Mouse (Mus musculus): ENCODE measurements around the gene Ipmk. TPM values are rescaled to one million over a fixed set of nuclear protein-coding genes. Genes with fewer than 3 reads are reported as not detected.
A peak's percentile ranks its signal among the peaks of the same experiment; 100 is the strongest.

The Ipmk gene
- 15.6 and 20.5 TPM in 2 replicates for polyA plus RNA-seq (2012; rRNA removed)

- peak; percentile 98 for DNase-seq (ENCODE audit: low read depth)
- no peak for TF ChIP-seq CTCF (IDR thresholded peaks at IDR 0.05; ENCODE audit: borderline replicate concordance, extremely low read depth, insufficient read depth, insufficient read length)
- peak; percentile 99 for TF ChIP-seq POLR2A (IDR thresholded peaks at IDR 0.05; ENCODE audit: borderline replicate concordance, extremely low read depth, insufficient read depth, insufficient read length, poor library complexity, severe bottlenecking)
Observed at GRCm38 (mm10) chr10:71347509-71347949, at the start of gene Ipmk. Gene Ipmk (plus strand): TSS chr10:71347763.

- no peak for DNase-seq (ENCODE audit: low read depth)
- no peak for TF ChIP-seq POLR2A (IDR thresholded peaks at IDR 0.05; ENCODE audit: borderline replicate concordance, extremely low read depth, insufficient read depth, insufficient read length, poor library complexity, severe bottlenecking)
- TF ChIP-seq CTCF (IDR thresholded peaks at IDR 0.05; ENCODE audit: borderline replicate concordance, extremely low read depth, insufficient read depth, insufficient read length): no peak
Observed at GRCm38 (mm10) chr10:71300161-71300560, 47.4 kb upstream of the Ipmk start.

- TF ChIP-seq CTCF (IDR thresholded peaks at IDR 0.05; ENCODE audit: borderline replicate concordance, extremely low read depth, insufficient read depth, insufficient read length): peak; percentile 47; the same call in 1 of the 2 replicates
- TF ChIP-seq POLR2A (IDR thresholded peaks at IDR 0.05; ENCODE audit: borderline replicate concordance, extremely low read depth, insufficient read depth, insufficient read length, poor library complexity, severe bottlenecking): no peak
- peak; percentile 54 for DNase-seq (ENCODE audit: low read depth)
Observed at GRCm38 (mm10) chr10:71302490-71302889, 45.1 kb upstream of the Ipmk start.

- TF ChIP-seq CTCF (IDR thresholded peaks at IDR 0.05; ENCODE audit: borderline replicate concordance, extremely low read depth, insufficient read depth, insufficient read length) (peak; percentile 65; the same call in 1 of the 2 replicates), POLR2A (IDR thresholded peaks at IDR 0.05; ENCODE audit: borderline replicate concordance, extremely low read depth, insufficient read depth, insufficient read length, poor library complexity, severe bottlenecking) (no peak)
- DNase-seq (ENCODE audit: low read depth): peak; percentile 52
Observed at GRCm38 (mm10) chr10:71306190-71306589, 41.4 kb upstream of the Ipmk start.

- no peak for TF ChIP-seq CTCF (IDR thresholded peaks at IDR 0.05; ENCODE audit: borderline replicate concordance, extremely low read depth, insufficient read depth, insufficient read length)
- no peak for TF ChIP-seq POLR2A (IDR thresholded peaks at IDR 0.05; ENCODE audit: borderline replicate concordance, extremely low read depth, insufficient read depth, insufficient read length, poor library complexity, severe bottlenecking)
- no peak for DNase-seq (ENCODE audit: low read depth)
Observed at GRCm38 (mm10) chr10:71306759-71307158, 40.8 kb upstream of the Ipmk start.

GRCm38 (mm10) chr10:71308199-71308598 is 39.4 kb upstream of the Ipmk start:
- no peak for TF ChIP-seq CTCF (IDR thresholded peaks at IDR 0.05; ENCODE audit: borderline replicate concordance, extremely low read depth, insufficient read depth, insufficient read length)
- no peak for TF ChIP-seq POLR2A (IDR thresholded peaks at IDR 0.05; ENCODE audit: borderline replicate concordance, extremely low read depth, insufficient read depth, insufficient read length, poor library complexity, severe bottlenecking)
- no peak for DNase-seq (ENCODE audit: low read depth)

- no peak for TF ChIP-seq POLR2A (IDR thresholded peaks at IDR 0.05; ENCODE audit: borderline replicate concordance, extremely low read depth, insufficient read depth, insufficient read length, poor library complexity, severe bottlenecking)
- TF ChIP-seq CTCF (IDR thresholded peaks at IDR 0.05; ENCODE audit: borderline replicate concordance, extremely low read depth, insufficient read depth, insufficient read length): no peak
- no peak for DNase-seq (ENCODE audit: low read depth)
Observed at GRCm38 (mm10) chr10:71310288-71310687, 37.3 kb upstream of the Ipmk start.

GRCm38 (mm10) chr10:71314596-71314995 is 33.0 kb upstream of the Ipmk start:
- no peak for DNase-seq (ENCODE audit: low read depth)
- TF ChIP-seq CTCF (IDR thresholded peaks at IDR 0.05; ENCODE audit: borderline replicate concordance, extremely low read depth, insufficient read depth, insufficient read length): no peak
- TF ChIP-seq POLR2A (IDR thresholded peaks at IDR 0.05; ENCODE audit: borderline replicate concordance, extremely low read depth, insufficient read depth, insufficient read length, poor library complexity, severe bottlenecking): no peak

GRCm38 (mm10) chr10:71316056-71316455 is 31.5 kb upstream of the Ipmk start:
- TF ChIP-seq POLR2A (IDR thresholded peaks at IDR 0.05; ENCODE audit: borderline replicate concordance, extremely low read depth, insufficient read depth, insufficient read length, poor library complexity, severe bottlenecking): no peak
- no peak for TF ChIP-seq CTCF (IDR thresholded peaks at IDR 0.05; ENCODE audit: borderline replicate concordance, extremely low read depth, insufficient read depth, insufficient read length)
- DNase-seq (ENCODE audit: low read depth): no peak

- TF ChIP-seq POLR2A (IDR thresholded peaks at IDR 0.05; ENCODE audit: borderline replicate concordance, extremely low read depth, insufficient read depth, insufficient read length, poor library complexity, severe bottlenecking) (no peak), CTCF (IDR thresholded peaks at IDR 0.05; ENCODE audit: borderline replicate concordance, extremely low read depth, insufficient read depth, insufficient read length) (no peak)
- DNase-seq (ENCODE audit: low read depth): no peak
Observed at GRCm38 (mm10) chr10:71316497-71316896, 31.1 kb upstream of the Ipmk start.

- DNase-seq (ENCODE audit: low read depth): no peak
Observed at GRCm38 (mm10) chr10:71323669-71324068, 23.9 kb upstream of the Ipmk start.

GRCm38 (mm10) chr10:71326123-71326522 is 21.4 kb upstream of the Ipmk start:
- no peak for DNase-seq (ENCODE audit: low read depth)
- TF ChIP-seq POLR2A (IDR thresholded peaks at IDR 0.05; ENCODE audit: borderline replicate concordance, extremely low read depth, insufficient read depth, insufficient read length, poor library complexity, severe bottlenecking) (no peak), CTCF (IDR thresholded peaks at IDR 0.05; ENCODE audit: borderline replicate concordance, extremely low read depth, insufficient read depth, insufficient read length) (no peak)

More at GRCm38 (mm10) chr10:71323669-71324068, 23.9 kb upstream of the Ipmk start:
- no peak for TF ChIP-seq POLR2A (IDR thresholded peaks at IDR 0.05; ENCODE audit: borderline replicate concordance, extremely low read depth, insufficient read depth, insufficient read length, poor library complexity, severe bottlenecking)
- no peak for TF ChIP-seq CTCF (IDR thresholded peaks at IDR 0.05; ENCODE audit: borderline replicate concordance, extremely low read depth, insufficient read depth, insufficient read length)
